Mouse (Mus musculus): Measurements from ENCODE around the gene Lrrc8c.
"Not testable (repeated sequence)": the region's sequence is repeated elsewhere in the genome, so short reads cannot be mapped to it uniquely, and the experiment has no call there.

Lrrc8c gene

DNA sequence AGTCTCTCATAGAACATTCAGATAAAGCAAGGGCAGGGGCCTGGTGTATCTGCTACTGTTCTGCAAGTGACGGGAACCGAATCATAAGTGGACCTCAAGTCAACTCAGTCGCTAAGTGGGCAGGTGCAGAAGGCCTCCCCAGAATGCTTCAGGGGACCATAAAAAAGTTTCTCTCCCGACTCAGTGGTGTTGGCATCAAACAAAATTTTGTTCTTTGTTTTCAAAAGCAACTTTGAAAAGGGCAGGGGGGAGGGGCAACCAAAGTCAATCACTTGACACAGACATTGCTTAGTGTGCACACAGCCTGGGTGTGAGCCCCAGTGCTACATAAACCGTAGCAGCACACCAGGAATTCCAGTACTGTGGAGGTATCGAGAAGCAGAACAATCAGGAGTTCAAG, 116.4 kb downstream of the Lrrc8c start:
- no peak for DNase-seq (ENCODE audit: low read depth, low spot score)

DNA sequence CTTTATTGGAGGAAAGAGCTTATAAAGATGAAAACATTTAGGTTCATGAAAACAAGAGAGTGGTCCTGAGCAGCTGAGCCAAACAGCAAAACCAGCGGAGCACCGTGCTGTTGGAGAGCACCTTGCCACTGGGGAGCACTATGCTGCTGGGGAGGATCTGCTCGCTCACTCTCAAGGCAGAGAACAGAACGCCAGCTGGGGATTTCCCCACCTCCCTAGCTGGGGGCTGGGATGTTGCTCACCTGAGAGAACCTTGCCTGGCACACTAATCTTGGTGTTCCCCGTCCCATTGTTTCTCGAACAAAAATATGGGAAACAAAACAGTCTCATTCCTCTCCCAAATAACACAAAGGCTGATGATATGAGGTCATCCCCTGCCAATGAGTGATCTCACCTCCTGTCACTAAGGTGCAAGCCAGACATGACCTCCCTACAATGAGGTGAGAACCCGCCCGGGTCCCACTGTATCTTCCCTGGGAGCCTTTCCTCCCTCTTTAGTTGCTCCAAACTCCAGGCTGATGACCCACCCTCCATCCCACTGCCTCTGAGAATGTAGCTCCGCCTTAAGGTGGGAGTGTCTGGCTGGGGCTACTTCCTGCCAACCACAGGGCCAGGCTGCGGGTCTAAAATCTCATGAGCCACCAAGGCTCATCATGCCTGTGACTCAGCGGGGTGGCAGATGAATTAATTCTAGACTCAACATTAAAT, 117.5 kb downstream of the Lrrc8c start:
- DNase-seq (ENCODE audit: low read depth, low spot score): peak; percentile 76

DNA sequence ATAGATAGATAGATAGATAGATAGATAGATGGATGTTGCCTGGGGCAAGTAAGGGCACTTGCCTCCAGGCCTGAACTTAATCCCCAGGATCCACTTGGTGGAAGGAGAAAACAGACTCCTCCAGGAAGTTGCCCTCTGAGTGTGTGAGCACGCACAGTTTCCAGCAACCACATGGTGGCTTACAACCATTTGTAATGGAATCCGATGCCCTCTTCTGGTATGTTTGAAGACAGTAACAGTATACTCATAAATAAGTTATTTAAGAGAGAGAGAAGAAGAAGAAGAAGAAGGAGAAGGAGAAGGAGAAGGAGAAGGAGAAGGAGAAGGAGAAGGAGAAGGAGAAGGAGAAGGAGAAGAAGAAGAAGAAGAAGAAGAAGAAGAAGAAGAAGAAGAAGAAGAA, 119.1 kb downstream of the Lrrc8c start:
- not testable (repeated sequence) for DNase-seq (ENCODE audit: low read depth, low spot score)

DNA sequence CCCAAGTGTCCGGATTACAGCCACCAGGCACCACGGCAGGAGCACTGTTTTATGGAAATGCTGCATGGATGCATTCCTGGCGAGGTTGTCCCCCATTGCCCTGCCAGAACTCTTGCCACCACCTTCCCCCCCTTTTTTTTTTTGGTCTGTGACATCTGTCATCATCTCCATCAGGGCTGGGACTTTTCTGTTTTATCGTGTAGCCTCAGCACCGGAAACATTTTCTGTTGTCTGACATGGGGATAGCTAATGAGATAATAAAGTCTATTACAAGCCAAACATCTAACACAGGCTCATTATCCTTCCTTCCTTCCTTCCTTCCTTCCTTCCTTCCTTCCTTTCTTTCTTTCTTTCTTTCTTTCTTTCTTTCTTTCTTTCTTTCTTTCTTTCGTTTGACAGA, 119.7 kb downstream of the Lrrc8c start:
- no peak for DNase-seq (ENCODE audit: low read depth, low spot score)

DNA sequence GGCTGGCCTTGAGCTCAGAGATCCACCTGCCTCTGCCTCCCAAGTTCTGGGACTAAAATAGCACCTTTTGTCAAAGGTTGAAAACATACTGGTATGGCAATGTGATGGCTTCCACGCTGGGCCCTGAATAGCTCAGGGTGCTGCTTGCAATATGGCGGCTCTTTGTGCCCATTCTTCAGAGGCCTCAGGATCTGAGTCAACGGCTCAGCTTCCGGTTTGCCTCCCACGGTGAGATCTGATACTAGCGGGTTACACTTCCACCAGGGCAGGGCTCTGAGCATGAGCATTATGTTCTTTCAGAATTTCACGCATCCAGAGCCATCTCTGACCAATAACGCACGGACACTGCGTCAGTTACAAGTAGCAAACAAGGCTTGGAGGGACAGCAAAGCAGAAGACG, 120.2 kb downstream of the Lrrc8c start:
- DNase-seq (ENCODE audit: low read depth, low spot score): no peak

DNA sequence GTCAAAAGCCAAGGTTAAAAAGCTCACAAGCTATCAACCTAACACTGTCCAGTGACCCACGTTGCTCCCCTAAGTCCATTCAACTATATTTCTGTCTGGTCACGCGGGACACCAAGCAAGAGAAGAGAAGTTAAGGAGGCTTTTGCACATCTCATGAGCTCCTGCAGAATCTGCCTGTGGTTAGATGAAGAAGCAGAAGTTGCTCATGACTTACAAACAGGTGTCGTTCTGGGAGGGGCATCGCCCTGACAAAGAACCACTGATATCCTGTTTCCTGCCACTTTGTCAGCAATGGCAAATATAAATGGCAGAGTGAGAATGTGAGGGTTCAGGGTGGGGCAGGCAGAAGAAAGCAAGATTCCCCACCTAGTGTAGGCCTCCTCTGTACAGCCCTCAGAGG, 123.3 kb downstream of the Lrrc8c start:
- no peak for DNase-seq (ENCODE audit: low read depth, low spot score)

DNA sequence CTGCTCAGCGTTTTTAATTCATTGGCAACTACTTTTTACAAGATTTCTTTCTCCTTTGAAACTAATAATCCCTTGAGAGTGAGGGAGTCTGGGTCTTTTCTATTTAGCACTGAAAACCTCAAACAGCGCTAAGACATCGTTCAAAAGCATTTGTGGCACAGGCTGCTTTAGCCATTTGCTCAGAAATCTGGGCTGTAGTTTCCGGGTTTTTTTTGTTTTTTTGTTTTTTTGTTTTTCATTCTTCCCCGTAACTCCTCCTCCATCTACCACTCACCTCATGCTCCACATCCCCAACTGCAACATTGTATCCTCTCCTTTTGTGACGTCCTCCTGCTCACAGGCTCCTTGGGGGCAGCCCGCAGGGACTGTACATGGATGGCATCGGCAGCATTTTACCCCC, 124.1 kb downstream of the Lrrc8c start:
- no peak for DNase-seq (ENCODE audit: low read depth, low spot score)

DNA sequence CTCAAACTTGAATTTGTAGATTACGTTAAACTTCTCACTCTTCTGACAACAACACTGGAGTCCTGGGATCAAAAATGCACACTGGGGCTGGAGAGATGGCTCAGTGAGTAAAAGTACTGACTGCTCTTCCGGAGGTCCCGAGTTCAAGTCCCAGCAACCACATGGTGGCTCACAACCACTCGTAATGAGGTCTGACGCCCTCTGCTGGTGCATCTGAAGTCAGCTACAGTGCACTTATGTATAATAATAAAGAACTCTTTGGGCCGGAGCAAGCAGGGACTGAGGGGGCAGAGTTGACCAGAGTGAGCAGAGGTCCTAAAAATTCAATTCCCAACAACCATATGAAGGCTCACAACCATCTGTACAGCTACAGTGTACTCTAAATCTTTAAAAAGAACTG, 125.0 kb downstream of the Lrrc8c start:
- DNase-seq (ENCODE audit: low read depth, low spot score): no peak

DNA sequence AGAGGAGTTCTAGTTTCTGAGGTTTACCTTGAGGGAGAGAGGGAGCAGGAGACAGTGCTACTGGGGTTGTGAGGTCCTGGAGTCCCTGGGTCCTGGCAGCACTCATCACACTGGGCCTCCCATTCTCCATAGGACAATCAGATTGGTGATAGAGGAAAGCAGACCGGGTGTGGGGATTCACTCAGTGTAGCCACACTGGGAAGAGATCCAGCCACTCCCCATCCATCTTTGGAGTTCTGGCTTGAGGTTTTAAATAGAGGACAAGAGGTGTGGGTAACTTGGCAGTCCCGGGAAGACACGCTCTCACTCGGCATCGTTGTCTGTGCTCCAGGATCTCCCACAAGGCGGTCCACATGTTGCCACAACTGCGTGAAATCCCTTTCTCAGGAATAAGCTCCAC, 127.9 kb downstream of the Lrrc8c start:
- DNase-seq (ENCODE audit: low read depth, low spot score): no peak

DNA sequence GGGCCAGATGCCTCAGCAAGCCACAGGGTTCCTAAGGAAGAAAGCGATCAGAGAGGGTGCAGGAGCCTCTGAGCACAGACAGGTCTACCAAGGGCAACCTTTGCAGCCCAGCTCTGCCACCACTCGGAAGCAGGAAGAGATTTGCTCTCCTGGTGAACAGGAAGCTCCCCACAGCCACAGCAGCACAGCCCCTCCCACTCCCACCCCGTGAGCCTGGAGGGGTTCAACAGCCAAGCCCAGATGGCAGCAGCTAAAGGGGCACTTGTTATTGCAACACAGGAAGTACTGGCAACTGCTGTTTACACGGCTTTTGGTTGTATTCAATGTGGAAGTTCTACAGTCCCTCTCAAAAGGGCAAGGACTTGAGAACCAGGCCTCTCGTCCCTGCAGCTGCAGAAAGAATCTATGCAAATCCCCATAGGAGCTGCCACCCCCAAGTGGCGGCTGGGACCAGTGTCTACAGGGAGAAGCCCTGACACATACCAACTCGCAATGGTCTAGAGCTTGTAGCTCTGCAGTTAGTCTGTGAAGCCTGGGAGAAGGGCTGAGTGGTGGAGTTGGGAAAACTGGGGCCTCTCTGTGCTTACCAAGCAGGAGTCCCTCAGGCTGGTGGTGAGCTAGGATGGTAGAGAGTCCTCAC, 129.6 kb downstream of the Lrrc8c start:
- peak; percentile 27 for DNase-seq (ENCODE audit: low read depth, low spot score)

DNA sequence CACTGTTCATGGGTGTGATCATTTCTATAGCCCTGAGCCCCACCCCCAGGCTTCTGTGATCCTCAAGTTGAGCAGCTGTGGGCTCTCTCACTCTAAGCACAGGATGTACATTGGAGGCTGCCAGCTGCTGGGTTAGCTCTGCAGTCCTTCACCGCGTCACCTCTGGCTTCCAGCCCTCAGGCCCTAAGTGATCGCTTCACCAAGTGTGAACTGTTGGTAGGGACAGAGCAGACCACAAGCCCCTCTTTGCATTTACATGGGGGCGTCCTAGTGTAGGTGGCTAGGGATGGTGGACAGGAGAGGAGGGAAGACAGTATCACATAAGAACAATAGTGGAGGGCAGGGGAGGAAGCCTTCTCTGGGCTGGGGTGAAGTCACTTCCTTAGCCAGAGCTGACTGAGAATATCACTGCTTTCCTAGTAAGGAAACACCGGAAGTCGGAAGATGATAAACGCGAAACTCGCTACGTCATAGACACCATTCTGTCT, 130.4 kb downstream of the Lrrc8c start:
- DNase-seq (ENCODE audit: low read depth, low spot score): peak; percentile 43

DNA sequence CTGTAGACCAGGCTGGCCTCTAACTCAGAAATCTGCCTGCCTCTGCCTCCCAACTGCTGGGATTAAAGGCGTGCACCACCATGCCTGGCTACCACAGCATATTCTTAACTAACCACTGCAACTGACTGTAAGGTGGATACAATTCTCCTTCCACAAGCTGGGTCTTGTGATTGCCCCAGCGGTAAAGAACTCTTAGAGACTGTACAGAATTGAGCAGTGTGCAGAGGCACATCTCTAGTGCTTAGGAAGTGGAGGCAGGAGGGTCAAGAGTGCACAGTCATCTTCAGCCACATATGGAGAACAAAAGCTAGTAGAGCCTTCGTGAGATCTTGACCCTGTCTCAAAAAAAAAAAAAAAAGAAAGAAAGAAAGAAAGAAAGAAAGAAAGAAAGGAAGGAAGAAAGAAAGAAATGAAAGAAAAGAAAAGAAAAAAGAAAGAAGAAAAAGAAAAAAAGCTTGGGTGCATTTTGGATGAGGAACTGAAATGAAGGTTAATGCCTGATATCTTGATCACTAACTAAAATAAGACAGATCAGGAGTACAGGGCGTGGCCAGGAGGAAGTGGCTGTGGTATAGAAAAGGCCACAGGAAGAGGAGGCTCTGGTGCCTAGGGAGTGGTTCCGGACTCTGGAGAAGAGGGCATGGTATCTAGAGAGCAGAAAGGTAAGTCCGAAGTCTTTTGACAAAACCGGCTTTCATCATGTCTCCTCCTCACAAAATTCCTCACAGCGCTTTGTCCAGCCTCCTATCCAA, 131.7 kb downstream of the Lrrc8c start:
- peak; percentile 24 for DNase-seq (ENCODE audit: low read depth, low spot score)

DNA sequence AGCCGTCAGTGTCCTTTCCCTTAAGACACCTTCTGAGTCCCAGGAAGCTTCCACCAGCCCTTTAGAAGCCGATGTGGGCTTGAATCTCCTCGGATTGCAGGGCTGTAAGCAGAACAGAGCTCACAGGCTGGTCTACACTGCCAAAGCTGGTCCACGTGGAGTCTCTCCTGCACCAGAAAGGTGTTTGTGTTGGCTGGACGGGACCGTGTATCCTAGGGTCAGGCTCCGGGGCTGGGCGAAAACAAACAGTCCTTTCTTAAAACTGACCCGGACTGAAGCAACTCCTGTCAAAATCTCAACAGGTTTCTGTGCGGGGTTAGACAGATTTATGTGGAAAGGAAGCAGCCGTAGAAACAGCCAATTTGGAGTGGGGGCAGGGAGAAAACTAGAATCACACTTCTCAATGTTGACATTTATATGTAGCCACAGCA, 132.4 kb downstream of the Lrrc8c start:
- no peak for DNase-seq (ENCODE audit: low read depth, low spot score)

DNA sequence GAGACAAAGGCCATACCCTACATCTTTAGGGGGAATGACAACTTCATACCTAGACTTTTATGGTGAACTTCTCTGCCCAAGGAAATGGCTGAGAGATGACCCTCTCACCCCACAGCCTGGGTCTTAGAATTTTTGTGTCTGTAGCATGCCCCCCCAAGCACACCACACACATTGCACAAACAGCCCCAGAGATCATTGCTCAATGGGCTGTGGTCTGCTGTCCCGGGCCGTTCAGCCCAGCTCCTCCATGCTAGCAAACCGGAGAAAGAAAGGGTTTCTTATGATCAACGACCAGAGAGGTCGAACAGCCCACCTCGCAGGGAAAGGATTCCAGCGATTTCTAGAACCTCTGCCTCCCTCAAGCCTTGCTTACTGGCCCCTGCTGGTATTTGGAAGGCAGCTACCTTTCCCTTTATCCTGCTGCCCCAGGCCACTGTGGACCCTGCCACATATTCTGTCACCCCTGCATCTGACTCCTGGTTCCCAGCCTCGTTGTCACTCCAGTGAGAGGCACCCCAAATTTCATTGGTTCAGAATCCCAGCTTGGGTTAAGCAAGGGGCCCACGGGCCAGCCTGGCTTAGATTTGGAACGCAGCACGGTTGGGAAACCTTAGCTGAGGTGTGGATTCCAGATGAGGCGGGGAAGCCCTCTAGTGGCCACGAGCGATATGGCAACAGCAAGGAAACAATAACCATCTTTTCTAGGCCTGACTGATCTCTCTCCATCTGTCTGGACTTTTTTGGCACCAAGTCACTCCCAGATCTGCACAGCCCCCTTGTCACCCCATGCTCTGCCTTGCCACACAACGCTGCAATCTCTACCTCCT, 135.3 kb downstream of the Lrrc8c start:
- peak; percentile 83 for DNase-seq (ENCODE audit: low read depth, low spot score)

DNA sequence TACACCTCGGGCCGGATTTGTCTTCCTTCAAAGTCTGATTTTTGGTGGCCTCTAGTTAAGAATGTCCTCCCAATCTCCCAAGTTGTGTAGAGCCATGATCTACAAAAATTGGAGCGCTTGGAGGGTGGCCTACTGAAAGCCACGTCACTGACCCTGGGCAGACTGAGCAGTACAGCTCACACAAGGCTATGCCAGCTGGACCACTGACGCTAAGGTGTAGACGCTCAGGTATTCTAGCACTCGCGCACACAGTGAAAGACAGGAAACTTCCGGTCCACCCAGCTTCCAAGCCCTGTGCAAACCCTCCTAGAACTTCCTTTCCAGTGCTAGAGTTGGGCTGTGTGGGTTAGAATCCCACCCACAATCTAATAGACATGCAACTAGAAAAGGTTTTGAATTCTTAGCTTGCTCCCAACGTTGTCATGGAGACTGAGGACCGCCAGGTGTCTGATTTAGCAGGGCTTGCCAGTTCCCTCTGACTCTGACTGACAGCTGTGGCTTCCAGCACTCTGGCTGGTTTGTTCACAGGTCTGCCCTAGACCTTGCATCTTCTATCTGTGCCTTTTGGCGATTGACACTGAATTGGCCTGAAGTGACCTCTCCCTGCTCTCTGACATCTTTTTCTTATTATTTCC, 136.0 kb downstream of the Lrrc8c start:
- DNase-seq (ENCODE audit: low read depth, low spot score): peak; percentile 49

DNA sequence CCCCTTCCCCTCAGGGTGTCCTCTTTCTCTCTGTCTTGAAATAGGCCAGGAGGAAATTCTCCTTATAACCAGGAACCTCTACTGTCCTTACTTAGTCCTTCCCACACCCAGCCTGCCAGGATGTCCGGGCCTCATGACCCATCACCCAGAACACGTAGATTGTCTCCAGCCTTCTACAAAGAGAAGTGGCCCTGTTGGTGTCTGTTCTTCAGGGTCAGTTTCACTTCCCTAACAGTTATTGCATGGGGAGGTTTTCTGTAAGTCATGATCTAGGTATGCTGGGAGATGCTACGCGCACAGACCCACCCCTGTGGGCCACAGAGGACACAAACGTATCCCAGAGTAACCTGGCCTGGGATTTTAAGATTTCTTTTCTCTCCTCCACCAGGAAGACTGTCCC, 142.7 kb downstream of the Lrrc8c start:
- no peak for DNase-seq (ENCODE audit: low read depth, low spot score)
